Mouse (Mus musculus): ENCODE measurements around the gene Btnl1.

- no peak for TF ChIP-seq CTCF (IDR thresholded peaks at IDR 0.05)
- TF ChIP-seq EP300 (IDR thresholded peaks at IDR 0.05): no peak
Observed at GRCm38 (mm10) chr17:34354940-34355339, 22.0 kb upstream of the Btnl1 start.

Measured in lung, postnatal 0 days (tissue).